Mouse (Mus musculus): ENCODE results near the gene Slc30a7. TPM values are rescaled to one million over a fixed set of nuclear protein-coding genes. Genes with fewer than 3 reads are reported as not detected.
A peak's percentile ranks its signal among the peaks of the same experiment; 100 is the strongest.

The Slc30a7 gene
- polyA plus RNA-seq (2014; fragmentation: Nextera tagmentation; extraction: Ambion mirVana): 28.0 and 31.0 TPM in 2 replicates

DNA sequence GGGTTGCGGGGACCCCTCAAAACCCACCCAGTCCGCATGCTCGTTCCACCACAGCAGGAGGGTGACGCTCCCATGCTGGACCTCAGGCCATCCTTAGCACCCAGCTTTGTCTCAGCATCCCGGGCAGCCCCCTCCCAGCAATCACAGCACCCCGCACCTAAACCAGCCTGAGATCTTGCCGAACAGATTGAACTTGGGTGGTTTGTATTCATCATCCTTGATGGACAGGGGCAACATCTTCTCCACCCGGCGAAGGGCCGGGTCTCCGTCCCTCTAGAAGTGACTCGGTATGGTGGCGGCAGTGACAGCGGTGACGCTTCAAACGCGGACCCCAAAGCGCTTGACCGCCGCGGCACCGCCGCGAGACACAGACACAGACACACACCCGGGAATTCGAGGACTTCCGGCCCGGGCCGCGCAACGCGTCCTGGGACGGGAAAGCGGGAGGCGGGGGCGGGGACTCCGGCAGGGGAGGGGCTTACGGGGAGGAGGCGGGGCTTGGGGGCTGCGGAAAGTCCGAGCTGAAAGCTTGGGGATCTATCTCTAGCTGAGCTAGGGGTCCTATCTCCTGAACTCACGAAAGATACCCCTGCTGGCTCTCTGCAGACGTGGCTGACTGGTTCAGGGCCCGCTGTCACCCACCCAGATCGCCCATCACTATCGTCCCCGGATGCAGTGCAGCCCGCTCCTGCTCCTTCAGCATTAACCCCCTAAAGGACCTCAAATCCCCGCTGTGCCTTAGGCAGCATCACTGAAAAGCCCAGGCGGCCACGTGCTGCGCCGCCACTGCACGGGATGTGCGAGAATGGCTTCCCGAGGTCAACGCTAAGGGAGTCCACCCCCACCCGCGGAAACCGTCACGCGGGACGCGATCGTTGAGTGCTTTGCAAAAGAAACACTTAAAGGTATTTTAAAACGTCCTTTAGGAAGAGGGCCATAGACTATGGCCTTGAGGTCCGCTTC is at the start of gene Slc30a7, which contains the start of gene Extl2:
TSS of gene Slc30a7 (minus strand) at position 429 of the 963 bp plus-strand sequence.
TSS of gene Extl2 (plus strand) at position 485 of the 963 bp plus-strand sequence.
- Histone ChIP-seq H3K9ac (ENCODE audit: low read length) (peak within 1 kb of the TSS; percentile 87), H3K36me3 (ENCODE audit: control insufficient read depth, insufficient read depth, low read length) (no peaks in the 10 kb centered on the region), H3K4me2 (ENCODE audit: low read depth, low read length, severe bottlenecking) (peak within 1 kb of the TSS; percentile 98), H3K27me3 (ENCODE audit: control insufficient read depth, insufficient read depth, low read length) (no peaks in the 10 kb centered on the region), H3K27ac (ENCODE audit: low read depth, low read length) (peak within 1 kb of the TSS; percentile 76), H3K9me3 (ENCODE audit: control insufficient read depth, low read length) (no peaks in the 10 kb centered on the region), H3K4me3 (ENCODE audit: low read depth, low read length) (peak within 1 kb of the TSS; percentile 76), H3K4me1 (replicated peaks; ENCODE audit: control insufficient read depth, insufficient read depth, low read length) (peaks cover 5% of the 10 kb centered on the region; the same call in 1 of the 2 replicates)
- ATAC-seq (replicated peaks; ENCODE audit: low FRiP score) (peak; percentile 95), DNase-seq (ENCODE audit: low spot score) (peak; percentile 95)
- under 1% methylated on average over 67 of the region's 67 CpGs for WGBS

DNA sequence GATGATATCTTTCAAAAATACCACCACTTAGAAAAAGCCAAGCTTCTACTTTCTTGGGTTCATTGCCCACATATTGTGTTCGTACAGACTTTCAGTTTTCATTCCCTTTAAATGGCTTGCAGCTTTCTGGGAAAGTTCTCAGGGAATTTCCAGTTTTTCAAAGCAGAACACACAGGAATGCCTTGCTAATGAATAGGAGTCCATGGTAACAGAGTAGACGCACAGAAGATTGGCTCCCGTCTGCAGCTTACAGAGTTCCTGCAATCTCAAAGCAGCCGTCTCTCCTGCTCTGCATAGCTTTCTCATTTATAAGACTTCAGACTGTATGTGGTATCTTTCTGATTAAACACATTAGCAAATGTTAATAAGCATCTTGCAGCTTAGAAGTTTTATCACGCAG is 39.8 kb upstream of the Slc30a7 start:
- ATAC-seq (replicated peaks; ENCODE audit: low FRiP score): peak; percentile 64
- no peak for DNase-seq (ENCODE audit: low spot score)
- Histone ChIP-seq H3K27me3 (ENCODE audit: control insufficient read depth, insufficient read depth, low read length) (no peaks in the 10 kb centered on the region), H3K4me3 (ENCODE audit: low read depth, low read length) (no peak overlapping the region), H3K4me2 (ENCODE audit: low read depth, low read length, severe bottlenecking) (no peak overlapping the region), H3K9ac (ENCODE audit: low read length) (no peak overlapping the region), H3K27ac (ENCODE audit: low read depth, low read length) (no peak overlapping the region), H3K9me3 (ENCODE audit: control insufficient read depth, low read length) (no peaks in the 10 kb centered on the region), H3K4me1 (replicated peaks; ENCODE audit: control insufficient read depth, insufficient read depth, low read length) (no peaks in the 10 kb centered on the region), H3K36me3 (ENCODE audit: control insufficient read depth, insufficient read depth, low read length) (no peaks in the 10 kb centered on the region)
- 42% methylated on average over 5 of the region's 5 CpGs for WGBS

DNA sequence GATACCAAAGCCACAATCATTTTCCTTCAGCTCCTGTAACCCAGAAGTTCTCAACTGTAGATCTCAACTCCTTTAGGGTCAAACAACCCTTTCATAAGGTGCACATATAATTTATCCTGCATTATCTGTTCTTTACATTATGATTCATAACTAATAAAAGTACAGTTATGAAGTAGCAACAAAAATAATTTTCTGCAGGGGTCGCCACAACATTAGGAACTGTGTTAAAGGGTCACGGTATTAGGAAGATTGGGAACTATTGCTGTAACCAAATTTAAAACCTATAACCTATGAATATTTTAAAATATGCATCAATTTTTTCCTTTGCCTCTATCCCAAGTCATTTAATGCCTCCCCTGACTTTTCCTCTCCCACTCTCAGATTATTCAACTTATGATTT is 38.8 kb upstream of the Slc30a7 start:
- DNase-seq (ENCODE audit: low spot score): no peak
- no peak for ATAC-seq (replicated peaks; ENCODE audit: low FRiP score)
- Histone ChIP-seq H3K27ac (ENCODE audit: low read depth, low read length) (no peak overlapping the region), H3K4me2 (ENCODE audit: low read depth, low read length, severe bottlenecking) (no peak overlapping the region), H3K36me3 (ENCODE audit: control insufficient read depth, insufficient read depth, low read length) (no peaks in the 10 kb centered on the region), H3K27me3 (ENCODE audit: control insufficient read depth, insufficient read depth, low read length) (no peaks in the 10 kb centered on the region), H3K9me3 (ENCODE audit: control insufficient read depth, low read length) (no peaks in the 10 kb centered on the region), H3K9ac (ENCODE audit: low read length) (no peak overlapping the region), H3K4me3 (ENCODE audit: low read depth, low read length) (no peak overlapping the region), H3K4me1 (replicated peaks; ENCODE audit: control insufficient read depth, insufficient read depth, low read length) (no peaks in the 10 kb centered on the region)
- 80% methylated on average over 2 of the region's 2 CpGs for WGBS

DNA sequence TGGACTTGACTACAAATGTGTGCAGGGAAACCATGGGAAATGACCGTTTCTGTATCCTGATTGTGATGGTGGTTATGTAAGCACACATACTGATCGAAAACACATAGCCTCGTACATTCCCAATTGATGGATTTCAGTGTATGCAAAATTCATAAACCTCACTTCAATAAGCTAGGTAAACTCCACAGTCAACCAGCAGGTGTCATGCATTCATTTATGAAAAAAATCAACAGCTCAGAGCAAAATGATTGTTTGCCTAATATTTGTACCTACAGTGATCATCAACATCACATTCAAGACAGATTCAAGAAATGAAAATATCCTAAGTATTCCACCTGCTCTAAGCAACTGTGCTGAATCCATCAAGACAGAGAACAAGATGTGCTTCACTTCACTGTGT is 33.6 kb upstream of the Slc30a7 start:
- H3K4me3 ChIP-seq (ENCODE audit: low read depth, low read length): no peak overlapping the region
- H3K9ac ChIP-seq (ENCODE audit: low read length): no peak overlapping the region
- H3K27ac ChIP-seq (ENCODE audit: low read depth, low read length): no peak overlapping the region
- DNase-seq (ENCODE audit: low spot score) (no peak), ATAC-seq (replicated peaks; ENCODE audit: low FRiP score) (no peak)
- H3K36me3 ChIP-seq (ENCODE audit: control insufficient read depth, insufficient read depth, low read length): no peaks in the 10 kb centered on the region
- H3K27me3 ChIP-seq (ENCODE audit: control insufficient read depth, insufficient read depth, low read length): no peaks in the 10 kb centered on the region
- H3K4me1 ChIP-seq (replicated peaks; ENCODE audit: control insufficient read depth, insufficient read depth, low read length): no peaks in the 10 kb centered on the region
- H3K4me2 ChIP-seq (ENCODE audit: low read depth, low read length, severe bottlenecking): no peak overlapping the region
- H3K9me3 ChIP-seq (ENCODE audit: control insufficient read depth, low read length): no peaks in the 10 kb centered on the region
- WGBS: 89% methylated on average over 3 of the region's 3 CpGs

DNA sequence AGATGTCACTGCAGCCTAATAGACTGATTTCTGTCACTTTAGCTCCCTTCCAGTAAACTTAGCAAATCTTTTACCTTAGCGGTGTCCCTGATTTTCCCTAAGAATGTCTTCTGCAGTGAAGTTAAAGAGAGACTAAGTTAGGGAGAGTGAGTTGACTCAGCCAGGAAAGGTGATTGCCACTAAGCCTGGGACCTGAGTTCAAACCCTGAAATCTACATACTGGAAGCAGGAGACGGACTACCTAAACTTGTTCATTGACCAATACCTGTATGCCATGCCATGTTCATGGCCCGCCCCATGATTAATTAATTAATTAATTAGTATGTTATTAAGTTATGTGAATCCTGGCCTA is 26.6 kb upstream of the Slc30a7 start:
- Histone ChIP-seq H3K27me3 (ENCODE audit: control insufficient read depth, insufficient read depth, low read length) (no peaks in the 10 kb centered on the region), H3K9me3 (ENCODE audit: control insufficient read depth, low read length) (no peaks in the 10 kb centered on the region), H3K4me2 (ENCODE audit: low read depth, low read length, severe bottlenecking) (no peak overlapping the region), H3K4me3 (ENCODE audit: low read depth, low read length) (no peak overlapping the region), H3K36me3 (ENCODE audit: control insufficient read depth, insufficient read depth, low read length) (no peaks in the 10 kb centered on the region), H3K9ac (ENCODE audit: low read length) (no peak overlapping the region), H3K4me1 (replicated peaks; ENCODE audit: control insufficient read depth, insufficient read depth, low read length) (no peaks in the 10 kb centered on the region), H3K27ac (ENCODE audit: low read depth, low read length) (no peak overlapping the region)
- DNase-seq (ENCODE audit: low spot score) (no peak), ATAC-seq (replicated peaks; ENCODE audit: low FRiP score) (peak; percentile 66)
- WGBS: 58% methylated on average over 3 of the region's 3 CpGs

DNA sequence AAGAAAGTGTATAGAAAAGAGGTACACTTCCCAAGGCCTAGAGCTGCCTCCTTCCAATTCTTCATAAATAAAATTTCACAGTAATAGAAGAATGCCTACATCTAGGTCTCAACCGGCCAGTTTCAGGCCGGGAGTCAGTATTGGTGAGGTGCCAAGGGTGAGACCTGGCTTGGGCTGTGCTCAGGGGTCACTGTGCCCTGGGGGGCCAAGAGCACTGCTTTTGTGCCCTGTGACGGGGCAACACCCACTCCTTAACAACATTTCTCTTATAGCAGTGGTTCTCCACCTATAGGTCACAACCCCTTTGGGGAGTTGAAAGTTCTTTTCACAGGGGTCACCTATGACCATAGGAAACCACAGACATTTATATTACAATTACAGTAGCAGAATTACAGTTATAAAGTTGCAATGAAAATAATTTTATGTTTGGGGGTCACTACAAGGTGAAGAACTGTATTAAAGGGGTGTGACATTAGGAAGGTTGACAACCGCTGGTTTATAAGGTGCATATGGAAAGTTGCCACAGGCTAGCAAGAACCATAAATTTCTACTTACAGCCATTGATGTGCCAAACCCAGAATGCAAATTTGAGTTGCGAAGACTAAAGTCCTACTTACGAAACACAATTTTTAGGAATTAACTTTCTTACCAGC is 26.1 kb upstream of the Slc30a7 start:
- H3K27ac ChIP-seq (ENCODE audit: low read depth, low read length): no peak overlapping the region
- H3K36me3 ChIP-seq (ENCODE audit: control insufficient read depth, insufficient read depth, low read length): no peaks in the 10 kb centered on the region
- H3K4me1 ChIP-seq (replicated peaks; ENCODE audit: control insufficient read depth, insufficient read depth, low read length): no peaks in the 10 kb centered on the region
- no peak overlapping the region for H3K4me2 ChIP-seq (ENCODE audit: low read depth, low read length, severe bottlenecking)
- H3K9me3 ChIP-seq (ENCODE audit: control insufficient read depth, low read length): no peaks in the 10 kb centered on the region
- H3K9ac ChIP-seq (ENCODE audit: low read length): no peak overlapping the region
- no peaks in the 10 kb centered on the region for H3K27me3 ChIP-seq (ENCODE audit: control insufficient read depth, insufficient read depth, low read length)
- ATAC-seq (replicated peaks; ENCODE audit: low FRiP score) (peak; percentile 33; the same call in 1 of the 2 replicates), DNase-seq (ENCODE audit: low spot score) (no peak)
- H3K4me3 ChIP-seq (ENCODE audit: low read depth, low read length): no peak overlapping the region
- WGBS: 56% methylated on average over 6 of the region's 6 CpGs

DNA sequence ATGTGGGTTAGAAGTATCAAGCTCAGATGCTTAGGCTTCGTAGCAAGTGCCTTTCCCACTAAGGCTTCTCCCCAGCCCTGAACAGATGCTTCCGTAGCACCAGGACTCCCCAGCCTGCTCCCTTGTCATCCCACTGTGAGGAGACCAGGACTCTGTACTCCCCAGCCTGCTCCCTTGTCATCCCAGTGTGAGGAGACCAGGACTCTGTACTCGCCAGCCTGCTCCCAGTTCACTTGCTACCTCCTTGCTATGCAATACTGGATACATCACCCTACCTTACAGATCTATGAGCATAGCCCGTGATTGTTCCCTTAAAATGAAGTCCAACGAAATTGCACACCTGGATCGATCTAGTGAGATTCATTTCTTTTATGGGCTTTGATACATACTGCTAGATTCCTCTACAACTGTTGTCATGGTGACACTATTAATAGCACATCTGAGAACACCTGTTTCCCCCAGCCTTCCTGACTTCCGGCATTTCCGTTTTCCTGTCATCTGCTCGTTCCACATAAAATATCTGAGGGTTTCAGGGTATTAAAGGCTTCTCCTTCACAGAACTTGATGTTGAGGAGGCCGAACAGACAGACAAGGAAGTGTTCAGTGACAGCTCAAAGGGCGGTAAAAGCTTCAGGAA is 23.1 kb upstream of the Slc30a7 start:
- Histone ChIP-seq H3K4me1 (replicated peaks; ENCODE audit: control insufficient read depth, insufficient read depth, low read length) (no peaks in the 10 kb centered on the region), H3K9ac (ENCODE audit: low read length) (no peak overlapping the region), H3K27ac (ENCODE audit: low read depth, low read length) (no peak overlapping the region), H3K9me3 (ENCODE audit: control insufficient read depth, low read length) (no peaks in the 10 kb centered on the region), H3K27me3 (ENCODE audit: control insufficient read depth, insufficient read depth, low read length) (no peaks in the 10 kb centered on the region), H3K36me3 (ENCODE audit: control insufficient read depth, insufficient read depth, low read length) (no peaks in the 10 kb centered on the region; the same call in 1 of the 2 replicates), H3K4me2 (ENCODE audit: low read depth, low read length, severe bottlenecking) (no peak overlapping the region), H3K4me3 (ENCODE audit: low read depth, low read length) (no peak overlapping the region)
- DNase-seq (ENCODE audit: low spot score) (no peak), ATAC-seq (replicated peaks; ENCODE audit: low FRiP score) (no peak)
- WGBS: 79% methylated on average over 11 of the region's 11 CpGs

DNA sequence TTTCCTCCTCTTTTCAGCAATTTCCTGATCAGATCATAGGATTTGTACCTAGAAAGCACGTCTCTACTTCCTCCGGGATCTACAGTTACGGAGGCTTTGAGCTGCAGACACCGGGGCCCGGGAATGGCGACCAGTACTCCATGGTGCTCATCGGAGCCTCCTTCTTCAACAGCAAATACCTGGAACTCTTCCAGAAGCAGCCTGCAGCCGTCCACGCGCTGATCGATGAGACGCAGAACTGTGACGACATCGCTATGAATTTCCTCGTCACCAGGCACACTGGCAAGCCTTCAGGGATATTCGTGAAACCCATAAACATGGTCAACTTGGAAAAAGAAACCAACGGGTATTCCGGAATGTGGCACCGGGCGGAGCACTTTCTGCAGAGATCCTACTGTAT is 19.8 kb upstream of the Slc30a7 start:
- Histone ChIP-seq H3K36me3 (ENCODE audit: control insufficient read depth, insufficient read depth, low read length) (no peaks in the 10 kb centered on the region; the same call in 1 of the 2 replicates), H3K9me3 (ENCODE audit: control insufficient read depth, low read length) (no peaks in the 10 kb centered on the region), H3K4me3 (ENCODE audit: low read depth, low read length) (no peak overlapping the region), H3K4me2 (ENCODE audit: low read depth, low read length, severe bottlenecking) (no peak overlapping the region), H3K9ac (ENCODE audit: low read length) (no peak overlapping the region), H3K4me1 (replicated peaks; ENCODE audit: control insufficient read depth, insufficient read depth, low read length) (no peaks in the 10 kb centered on the region), H3K27me3 (ENCODE audit: control insufficient read depth, insufficient read depth, low read length) (no peaks in the 10 kb centered on the region), H3K27ac (ENCODE audit: low read depth, low read length) (no peak overlapping the region)
- DNase-seq (ENCODE audit: low spot score): no peak
- 95% methylated on average over 20 of the region's 20 CpGs for WGBS
- no peak for ATAC-seq (replicated peaks; ENCODE audit: low FRiP score)
